Mouse (Mus musculus): ENCODE data around the gene Neurl4. TPM values are rescaled to one million over a fixed set of nuclear protein-coding genes. Genes with fewer than 3 reads are reported as not detected.
A peak's percentile ranks its signal among the peaks of the same experiment; 100 is the strongest.
"Not testable (repeated sequence)": the region's sequence is repeated elsewhere in the genome, so short reads cannot be mapped to it uniquely, and the experiment has no call there.

Neurl4 gene
- polyA plus RNA-seq, 1 experiment from 2014 or later = 13.3 TPM

DNA sequence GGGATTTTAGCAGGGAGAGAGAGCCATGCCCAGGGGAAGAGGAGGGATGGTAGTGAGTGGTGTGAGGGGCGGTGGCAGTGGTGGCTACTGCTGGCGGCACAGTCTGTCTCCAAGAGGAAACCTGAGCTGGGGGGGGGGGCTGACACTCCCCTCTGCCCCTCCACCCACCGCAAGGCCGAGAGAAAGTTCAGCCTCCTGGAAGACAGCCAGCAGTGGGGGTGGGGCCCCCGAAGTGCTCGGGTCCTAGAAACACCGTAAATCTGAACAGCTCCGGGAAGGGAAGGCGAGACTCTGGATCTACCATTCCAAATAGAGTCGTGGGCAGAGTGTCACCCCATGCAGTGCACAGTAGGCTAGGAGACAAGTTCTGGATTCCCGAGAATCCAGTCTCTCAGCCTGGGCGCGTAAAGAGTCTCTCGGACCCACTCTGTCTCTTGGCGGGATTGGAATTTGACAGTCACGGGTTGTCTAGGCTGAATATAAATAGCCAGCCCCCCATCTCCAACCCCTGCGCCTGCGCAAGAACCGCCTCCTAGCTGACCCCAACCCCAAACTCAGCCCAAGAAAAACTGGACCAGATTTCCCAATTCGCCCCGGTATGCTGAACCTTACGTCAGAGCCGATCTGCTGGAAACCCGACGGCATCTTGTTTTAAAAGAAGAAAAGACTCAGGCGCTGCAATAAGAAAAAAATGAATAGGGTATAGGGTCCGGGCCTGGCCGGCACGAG, 46.6 kb downstream of the Neurl4 start:
- peak overlapping the region; percentile 48 for H3K4me3 ChIP-seq (ENCODE audit: low read depth, low read length)
- peaks cover 21% of the 10 kb centered on the region for H3K36me3 ChIP-seq (ENCODE audit: control insufficient read depth, insufficient read depth, low read length)
- 1% methylated on average over 29 of the region's 29 CpGs for WGBS
- no peaks in the 10 kb centered on the region for H3K9me3 ChIP-seq (ENCODE audit: control insufficient read depth, low read length)
- ATAC-seq (replicated peaks; ENCODE audit: low FRiP score, low TSS enrichment, low read depth) (peak; percentile 44; the same call in 1 of the 2 replicates), DNase-seq (ENCODE audit: low spot score) (peak; percentile 79)
- H3K4me1 ChIP-seq (replicated peaks; ENCODE audit: control insufficient read depth, insufficient read depth, low read length) = peaks cover 11% of the 10 kb centered on the region
- H3K9ac ChIP-seq (ENCODE audit: low read length) = peak overlapping the region; percentile 44
- H3K4me2 ChIP-seq (ENCODE audit: low read length) = peak overlapping the region; percentile 72
- peak overlapping the region; percentile 81 for H3K27ac ChIP-seq (ENCODE audit: low read depth)
- no peaks in the 10 kb centered on the region for H3K27me3 ChIP-seq (replicated peaks; ENCODE audit: control insufficient read depth, insufficient read depth, low read length)

DNA sequence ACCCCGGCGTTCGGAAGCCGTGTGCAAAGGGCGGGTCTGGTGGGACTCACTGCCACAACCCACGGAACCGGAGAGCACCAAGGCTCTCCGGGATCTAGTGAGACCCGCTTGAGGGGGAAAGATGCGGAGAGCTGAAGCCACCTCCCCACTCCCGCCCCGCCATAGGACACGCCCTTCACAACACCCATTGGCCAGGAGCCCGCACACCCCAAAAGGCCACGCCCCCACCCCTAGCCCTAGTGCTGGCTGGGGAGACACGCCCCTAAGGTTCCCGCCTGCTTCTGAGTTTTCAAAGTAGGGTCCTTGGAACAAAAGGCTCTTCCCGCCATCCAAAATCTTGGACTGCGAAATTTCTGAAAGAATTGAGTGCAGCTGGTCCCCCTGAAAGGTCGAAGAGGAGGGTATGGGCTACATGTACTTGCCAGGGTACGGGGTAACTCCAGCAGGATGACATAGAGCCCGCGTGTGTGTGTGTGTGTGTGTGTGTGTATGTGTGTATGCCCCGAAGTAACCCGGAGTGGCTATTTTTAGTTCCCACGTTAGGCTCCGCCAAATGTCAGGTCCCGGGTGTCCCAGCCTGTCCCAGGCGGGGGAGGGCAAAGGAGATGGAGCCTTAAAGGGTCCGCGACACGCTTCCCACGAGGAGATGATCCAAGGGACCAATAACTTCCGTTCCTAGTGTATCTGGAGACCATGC, 47.3 kb downstream of the Neurl4 start, which contains the start of gene Slc2a4:
TSS of gene Slc2a4 (minus strand) at position 123 of the 697 bp plus-strand sequence.
- peak within 1 kb of the TSS; percentile 48 for H3K4me3 ChIP-seq (ENCODE audit: low read depth, low read length)
- no peaks in the 10 kb centered on the region for H3K27me3 ChIP-seq (replicated peaks; ENCODE audit: control insufficient read depth, insufficient read depth, low read length)
- H3K4me2 ChIP-seq (ENCODE audit: low read length) = peak within 1 kb of the TSS; percentile 72
- WGBS = under 1% methylated on average over 34 of the region's 34 CpGs
- H3K36me3 ChIP-seq (ENCODE audit: control insufficient read depth, insufficient read depth, low read length) = peaks cover 17% of the 10 kb centered on the region; the same call in 1 of the 2 replicates
- H3K9ac ChIP-seq (ENCODE audit: low read length) = peak within 1 kb of the TSS; percentile 66
- ATAC-seq (replicated peaks; ENCODE audit: low FRiP score, low TSS enrichment, low read depth) (peak; percentile 92), DNase-seq (ENCODE audit: low spot score) (peak; percentile 97)
- H3K4me1 ChIP-seq (replicated peaks; ENCODE audit: control insufficient read depth, insufficient read depth, low read length) = peaks cover 11% of the 10 kb centered on the region
- H3K27ac ChIP-seq (ENCODE audit: low read depth) = peak within 1 kb of the TSS; percentile 84
- no peaks in the 10 kb centered on the region for H3K9me3 ChIP-seq (ENCODE audit: control insufficient read depth, low read length)

DNA sequence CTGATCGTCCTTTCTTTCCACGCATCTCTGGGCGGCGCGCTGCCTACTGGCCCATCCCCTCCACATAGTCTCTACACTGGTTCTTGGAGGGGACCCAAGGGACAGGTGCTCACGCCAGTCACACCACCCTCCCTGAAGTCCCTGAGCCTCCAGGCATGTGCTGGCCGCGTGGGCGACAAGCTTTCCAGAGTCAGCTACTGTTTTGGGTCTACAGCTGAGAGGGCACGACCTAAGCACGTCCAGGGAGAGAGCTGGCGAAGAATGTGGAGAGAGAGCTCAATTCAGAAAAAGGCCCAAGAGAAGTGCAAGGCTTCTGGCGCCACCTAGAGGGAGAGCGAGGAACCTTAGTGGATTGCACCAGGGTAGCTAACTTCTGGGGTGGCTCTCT, 47.9 kb downstream of the Neurl4 start:
- 0% methylated on average over 14 of the region's 14 CpGs for WGBS
- Histone ChIP-seq H3K27me3 (replicated peaks; ENCODE audit: control insufficient read depth, insufficient read depth, low read length) (no peaks in the 10 kb centered on the region), H3K9me3 (ENCODE audit: control insufficient read depth, low read length) (no peaks in the 10 kb centered on the region), H3K4me1 (replicated peaks; ENCODE audit: control insufficient read depth, insufficient read depth, low read length) (peaks cover 11% of the 10 kb centered on the region), H3K36me3 (ENCODE audit: control insufficient read depth, insufficient read depth, low read length) (peaks cover 16% of the 10 kb centered on the region; the same call in 1 of the 2 replicates), H3K4me2 (ENCODE audit: low read length) (peak overlapping the region; percentile 72), H3K9ac (ENCODE audit: low read length) (peak overlapping the region; percentile 66), H3K4me3 (ENCODE audit: low read depth, low read length) (peak overlapping the region; percentile 48), H3K27ac (ENCODE audit: low read depth) (peak overlapping the region; percentile 84)
- DNase-seq (ENCODE audit: low spot score) = peak; percentile 97
- peak; percentile 44 for ATAC-seq (replicated peaks; ENCODE audit: low FRiP score, low TSS enrichment, low read depth)

DNA sequence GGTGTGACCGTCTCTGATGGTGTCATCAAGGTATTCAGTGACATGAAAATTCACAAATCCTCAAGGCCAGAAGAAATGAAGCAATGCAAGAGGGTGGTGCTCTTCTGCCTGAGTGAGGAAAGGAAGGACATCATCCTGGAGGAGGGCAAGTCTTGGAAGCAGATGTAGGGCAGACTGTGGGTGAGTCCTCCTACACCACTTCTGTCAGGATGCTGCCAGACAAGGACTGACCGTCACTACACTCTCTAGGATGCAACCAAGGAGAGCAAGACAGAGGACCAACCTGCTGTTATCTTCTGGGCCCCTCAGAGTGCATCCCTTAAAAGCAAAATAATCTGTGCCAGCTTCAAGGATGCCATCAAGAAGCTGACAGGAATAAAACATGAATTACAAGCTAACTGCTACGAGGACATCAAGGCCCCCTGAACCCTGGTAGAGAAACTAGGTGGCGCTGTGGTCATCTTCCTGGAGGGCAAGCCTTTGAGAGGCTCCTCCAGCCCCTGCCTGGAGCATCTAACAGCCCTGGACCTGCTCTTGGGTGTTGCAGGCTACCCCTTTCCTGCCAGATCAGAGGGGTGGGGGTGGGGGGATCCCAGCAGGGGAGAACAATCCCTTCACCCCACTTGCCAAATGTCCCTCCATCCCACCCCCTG, 50.1 kb downstream of the Neurl4 start:
- no peak overlapping the region for H3K9ac ChIP-seq (ENCODE audit: low read length)
- H3K4me2 ChIP-seq (ENCODE audit: low read length) = no peak overlapping the region
- H3K27ac ChIP-seq (ENCODE audit: low read depth) = no peak overlapping the region
- H3K27me3 ChIP-seq (replicated peaks; ENCODE audit: control insufficient read depth, insufficient read depth, low read length) = no peaks in the 10 kb centered on the region
- DNase-seq (ENCODE audit: low spot score) = no peak
- H3K36me3 ChIP-seq (ENCODE audit: control insufficient read depth, insufficient read depth, low read length) = no peaks in the 10 kb centered on the region
- H3K4me1 ChIP-seq (replicated peaks; ENCODE audit: control insufficient read depth, insufficient read depth, low read length) = peaks cover 11% of the 10 kb centered on the region
- ATAC-seq (replicated peaks; ENCODE audit: low FRiP score, low TSS enrichment, low read depth) = no peak
- no peak overlapping the region for H3K4me3 ChIP-seq (ENCODE audit: low read depth, low read length)
- H3K9me3 ChIP-seq (ENCODE audit: control insufficient read depth, low read length) = no peaks in the 10 kb centered on the region; the same call in 1 of the 2 replicates
- WGBS = 40% methylated on average over 4 of the region's 4 CpGs

DNA sequence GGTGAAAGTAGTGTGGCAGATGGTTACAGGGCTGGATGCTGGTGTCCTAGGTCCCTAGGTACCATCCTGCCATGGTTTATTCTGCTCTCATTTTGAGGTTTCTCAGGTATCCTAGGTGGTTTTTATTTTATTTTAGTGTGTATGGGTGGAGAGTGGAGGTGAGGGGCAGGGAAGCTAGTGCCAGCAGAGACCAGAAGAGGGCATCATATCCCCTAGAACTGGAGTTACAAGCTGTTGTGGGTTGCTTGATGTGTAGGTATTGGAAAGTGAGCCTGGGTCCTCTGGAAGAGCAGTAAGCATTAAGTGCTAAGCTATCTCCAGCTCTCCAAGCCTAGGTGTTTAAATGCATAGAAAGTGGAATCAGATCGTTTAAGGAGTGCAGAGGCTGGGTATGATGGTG, 51.4 kb downstream of the Neurl4 start:
- no peaks in the 10 kb centered on the region for H3K36me3 ChIP-seq (ENCODE audit: control insufficient read depth, insufficient read depth, low read length)
- no peaks in the 10 kb centered on the region for H3K4me1 ChIP-seq (replicated peaks; ENCODE audit: control insufficient read depth, insufficient read depth, low read length)
- no peak overlapping the region for H3K9ac ChIP-seq (ENCODE audit: low read length)
- H3K27ac ChIP-seq (ENCODE audit: low read depth) = no peak overlapping the region
- no peaks in the 10 kb centered on the region; the same call in 1 of the 2 replicates for H3K9me3 ChIP-seq (ENCODE audit: control insufficient read depth, low read length)
- no peak for ATAC-seq (replicated peaks; ENCODE audit: low FRiP score, low TSS enrichment, low read depth)
- H3K4me3 ChIP-seq (ENCODE audit: low read depth, low read length) = no peak overlapping the region
- no peak overlapping the region for H3K4me2 ChIP-seq (ENCODE audit: low read length)
- no peaks in the 10 kb centered on the region for H3K27me3 ChIP-seq (replicated peaks; ENCODE audit: control insufficient read depth, insufficient read depth, low read length)
- DNase-seq (ENCODE audit: low spot score) = no peak
- 70% methylated on average over 1 of the region's 1 CpGs for WGBS

DNA sequence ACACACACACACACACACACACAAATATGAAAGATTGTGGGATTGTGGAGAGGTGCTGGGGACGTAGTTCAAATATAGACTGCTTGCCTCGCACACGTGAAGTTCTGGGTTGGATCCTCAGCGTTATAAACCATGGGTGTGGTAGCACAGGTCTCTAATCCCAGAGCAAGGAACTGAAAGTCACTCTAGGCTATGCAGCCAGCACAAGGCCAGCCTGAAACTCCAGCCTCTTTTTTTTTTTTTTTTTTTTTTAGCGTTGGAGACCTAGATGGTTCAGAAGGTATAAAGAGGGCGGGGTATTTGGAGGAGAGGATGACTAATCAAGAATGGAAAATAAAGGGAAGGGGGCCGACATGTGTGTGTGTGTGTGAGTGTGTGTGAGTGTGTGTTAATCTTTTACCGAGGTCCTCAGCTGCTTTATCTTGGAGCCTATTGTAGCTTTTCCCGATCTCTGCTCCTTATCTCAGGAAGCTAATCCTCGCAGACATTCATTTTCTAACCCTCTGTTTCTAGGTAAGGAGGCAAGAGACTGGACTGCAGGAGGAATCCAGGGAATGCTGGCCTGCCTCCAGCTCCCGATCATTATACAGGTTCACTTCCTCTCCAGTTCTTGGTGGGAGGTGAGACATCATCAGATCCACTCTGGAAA, 52.5 kb downstream of the Neurl4 start:
- Histone ChIP-seq H3K27ac (ENCODE audit: low read depth) (no peak overlapping the region; the same call in 1 of the 2 replicates), H3K9me3 (ENCODE audit: control insufficient read depth, low read length) (no peaks in the 10 kb centered on the region; the same call in 1 of the 2 replicates), H3K36me3 (ENCODE audit: control insufficient read depth, insufficient read depth, low read length) (no peaks in the 10 kb centered on the region), H3K4me1 (replicated peaks; ENCODE audit: control insufficient read depth, insufficient read depth, low read length) (no peaks in the 10 kb centered on the region), H3K4me2 (ENCODE audit: low read length) (no peak overlapping the region), H3K9ac (ENCODE audit: low read length) (no peak overlapping the region), H3K4me3 (ENCODE audit: low read depth, low read length) (no peak overlapping the region), H3K27me3 (replicated peaks; ENCODE audit: control insufficient read depth, insufficient read depth, low read length) (no peaks in the 10 kb centered on the region)
- ATAC-seq (replicated peaks; ENCODE audit: low FRiP score, low TSS enrichment, low read depth) (peak; percentile 38; the same call in 1 of the 2 replicates), DNase-seq (ENCODE audit: low spot score) (no peak)
- 49% methylated on average over 11 of the region's 11 CpGs for WGBS

DNA sequence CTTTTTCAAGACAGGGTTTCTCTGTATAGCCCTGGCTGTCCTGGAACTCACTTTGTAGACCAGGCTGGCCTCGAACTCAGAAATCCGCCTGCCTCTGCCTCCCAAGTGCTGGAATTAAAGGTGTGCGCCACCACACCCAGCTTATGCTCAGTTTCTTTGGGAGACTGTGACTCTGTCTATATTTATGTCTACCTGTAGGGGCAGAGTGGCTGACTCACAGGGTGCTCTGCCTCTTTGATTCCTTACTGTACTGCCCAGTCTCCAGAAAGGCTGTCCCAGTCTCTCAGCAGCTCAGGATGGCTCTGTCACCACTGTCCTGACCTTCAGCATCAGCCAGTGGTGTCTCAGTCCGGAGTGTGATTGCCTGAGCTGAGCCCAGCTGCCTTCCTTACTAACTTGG, 54.7 kb downstream of the Neurl4 start:
- not testable (repeated sequence) for H3K27ac ChIP-seq (ENCODE audit: low read depth); ATAC-seq (replicated peaks; ENCODE audit: low FRiP score, low TSS enrichment, low read depth); H3K4me3 ChIP-seq (ENCODE audit: low read depth, low read length); H3K9ac ChIP-seq (ENCODE audit: low read length); H3K4me1 ChIP-seq (replicated peaks; ENCODE audit: control insufficient read depth, insufficient read depth, low read length); H3K4me2 ChIP-seq (ENCODE audit: low read length); H3K36me3 ChIP-seq (ENCODE audit: control insufficient read depth, insufficient read depth, low read length); H3K9me3 ChIP-seq (ENCODE audit: control insufficient read depth, low read length); DNase-seq (ENCODE audit: low spot score); H3K27me3 ChIP-seq (replicated peaks; ENCODE audit: control insufficient read depth, insufficient read depth, low read length)
- WGBS = 73% methylated on average over 4 of the region's 4 CpGs

DNA sequence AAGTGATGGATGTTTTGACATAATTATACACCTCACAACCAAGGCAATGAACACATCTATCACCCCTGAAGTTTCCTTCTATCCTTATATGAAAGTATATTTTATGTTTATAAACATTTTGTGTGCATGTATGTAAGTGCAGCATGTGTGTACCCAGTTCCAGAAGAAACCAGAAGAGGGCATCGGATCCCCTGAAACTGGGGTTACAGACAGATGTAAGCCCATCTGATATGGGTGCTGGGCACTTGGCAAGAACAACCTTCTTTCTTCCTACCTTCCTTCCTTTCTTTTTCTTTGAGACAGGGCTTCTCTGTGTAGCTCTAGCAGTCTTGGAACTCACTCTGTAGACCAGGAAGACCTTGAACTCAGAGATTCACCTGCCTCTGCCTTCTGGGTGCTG, 55.3 kb downstream of the Neurl4 start:
- Histone ChIP-seq H3K4me2 (ENCODE audit: low read length) (no peak overlapping the region), H3K9ac (ENCODE audit: low read length) (no peak overlapping the region)
- WGBS = 76% methylated on average over 1 of the region's 1 CpGs

More for the DNA sequence above, 55.3 kb downstream of the Neurl4 start:
- ATAC-seq (replicated peaks; ENCODE audit: low FRiP score, low TSS enrichment, low read depth) = no peak
- Histone ChIP-seq H3K36me3 (ENCODE audit: control insufficient read depth, insufficient read depth, low read length) (no peaks in the 10 kb centered on the region), H3K27me3 (replicated peaks; ENCODE audit: control insufficient read depth, insufficient read depth, low read length) (no peaks in the 10 kb centered on the region), H3K9me3 (ENCODE audit: control insufficient read depth, low read length) (no peaks in the 10 kb centered on the region; the same call in 1 of the 2 replicates), H3K27ac (ENCODE audit: low read depth) (no peak overlapping the region), H3K4me1 (replicated peaks; ENCODE audit: control insufficient read depth, insufficient read depth, low read length) (no peaks in the 10 kb centered on the region), H3K4me3 (ENCODE audit: low read depth, low read length) (no peak overlapping the region)
- no peak for DNase-seq (ENCODE audit: low spot score)

All from intestine, embryonic 14.5 days (tissue).